Mouse (Mus musculus) heart, embryonic 11.5 days (tissue): ENCODE data around the gene Efcab7. TPM values are rescaled to one million over a fixed set of nuclear protein-coding genes. Genes with fewer than 3 reads are reported as not detected.

ENCODE experiments used
- ATAC-seq: fragments of 200-750 bp; cut with Nextera tagmentation; replicated peaks from 2 replicates; pipeline ENCODE4 v1.8.0; 2017; ENCODE audit warnings: moderate library complexity; ENCODE audit not compliant: insufficient number of reproducible peaks, low FRiP score, low TSS enrichment
- H3K27ac ChIP-seq: fragments of 300-500 bp; sonication (generic); 2 replicates; pipeline ENCODE4 v1.5.1; 2014; ENCODE audit warnings: mild to moderate bottlenecking, low read depth, low read length
- H3K27me3 ChIP-seq: fragments of 300-500 bp; sonication (generic); 2 replicates; pipeline ENCODE4 v1.6.1; 2014; ENCODE audit warnings: mild to moderate bottlenecking, low read length, mixed read lengths; ENCODE audit not compliant: control insufficient read depth, insufficient read depth
- H3K36me3 ChIP-seq: fragments of 300-500 bp; sonication (generic); 2 replicates; pipeline ENCODE4 v1.6.1; 2014; ENCODE audit warnings: mild to moderate bottlenecking, low read length, moderate library complexity, mixed read lengths; ENCODE audit not compliant: control insufficient read depth, insufficient read depth
- H3K4me1 ChIP-seq: fragments of 300-500 bp; sonication (generic); 2 replicates; pipeline ENCODE4 v1.6.1; 2014; ENCODE audit warnings: low read length; ENCODE audit not compliant: control insufficient read depth, insufficient read depth
- H3K4me2 ChIP-seq: fragments of 300-500 bp; sonication (generic); 2 replicates; pipeline ENCODE4 v1.6.1; 2014; ENCODE audit warnings: mild to moderate bottlenecking, moderate library complexity
- H3K4me3 ChIP-seq: fragments of 300-500 bp; sonication (generic); 2 replicates; pipeline ENCODE4 v1.5.1; 2014; ENCODE audit warnings: low read depth, low read length
- H3K9ac ChIP-seq: fragments of 300-500 bp; sonication (generic); 2 replicates; pipeline ENCODE4 v1.6.1; 2014; ENCODE audit warnings: mild to moderate bottlenecking, low read depth, low read length, moderate library complexity
- H3K9me3 ChIP-seq: fragments of 300-500 bp; sonication (generic); replicated peaks from 2 replicates; pipeline ENCODE4 v1.6.1; 2016; ENCODE audit warnings: low read length; ENCODE audit not compliant: control insufficient read depth
- WGBS: fragments of 180-500 bp; shearing (Covaris S2); extraction: QIAGEN DNeasy Blood & Tissue Kit; methylation state at CpG from one replicate; pipeline ENCODE4 v1.1.7; 2014; ENCODE audit not compliant: insufficient replicate concordance; 5-methylcytosine and 5-hydroxymethylcytosine counted together
- polyA plus RNA-seq: library from polyadenylated mRNA; unstranded; fragments of >200 nt; fragmentation: Nextera tagmentation; extraction: Ambion mirVana; gene quantifications from 2 replicates; pipeline ENCODE4 v1.2.1, GENCODE M21; 2014

Gene Efcab7
- polyA plus RNA-seq, 1 experiment from 2014 or later: 12.4 TPM

- H3K27ac ChIP-seq: no peak overlapping the region
- H3K4me1 ChIP-seq: peaks cover 23% of the 10 kb centered on the region
- H3K36me3 ChIP-seq: no peaks in the 10 kb centered on the region
- H3K27me3 ChIP-seq: no peaks in the 10 kb centered on the region
- 91% methylated on average over 5 of the region's 5 CpGs for WGBS
- no peak overlapping the region for H3K4me2 ChIP-seq
- no peak overlapping the region for H3K4me3 ChIP-seq
- no peak overlapping the region for H3K9ac ChIP-seq
- no peak for ATAC-seq
- no peaks in the 10 kb centered on the region for H3K9me3 ChIP-seq
Measured at GRCm38 (mm10) chr4:99936278-99936677, 107.3 kb downstream of the Efcab7 start.

- Histone ChIP-seq H3K9ac (no peak overlapping the region), H3K4me1 (peaks cover 28% of the 10 kb centered on the region), H3K4me2 (no peak overlapping the region), H3K27me3 (no peaks in the 10 kb centered on the region), H3K9me3 (no peaks in the 10 kb centered on the region), H3K27ac (no peak overlapping the region), H3K36me3 (no peaks in the 10 kb centered on the region), H3K4me3 (no peak overlapping the region)
- no peak for ATAC-seq
- WGBS: 57% methylated on average over 16 of the region's 16 CpGs
Measured at GRCm38 (mm10) chr4:99939711-99940505, 110.9 kb downstream of the Efcab7 start.

GRCm38 (mm10) chr4:99941655-99942414 lies 112.8 kb downstream of the Efcab7 start:
- Histone ChIP-seq H3K4me2 (no peak overlapping the region), H3K9ac (no peak overlapping the region), H3K4me3 (no peak overlapping the region), H3K36me3 (no peaks in the 10 kb centered on the region), H3K27ac (no peak overlapping the region), H3K27me3 (no peaks in the 10 kb centered on the region), H3K4me1 (peaks cover 28% of the 10 kb centered on the region), H3K9me3 (no peaks in the 10 kb centered on the region)
- no peak for ATAC-seq
- 53% methylated on average over 10 of the region's 10 CpGs for WGBS

GRCm38 (mm10) chr4:99944606-99945005 lies 115.6 kb downstream of the Efcab7 start:
- 67% methylated on average over 2 of the region's 2 CpGs for WGBS
- H3K4me1 ChIP-seq: peaks cover 21% of the 10 kb centered on the region

GRCm38 (mm10) chr4:99945011-99945410 lies 116.0 kb downstream of the Efcab7 start:
- WGBS: 81% methylated on average over 7 of the region's 7 CpGs
- H3K4me3 ChIP-seq: no peak overlapping the region

More at GRCm38 (mm10) chr4:99944606-99945005, 115.6 kb downstream of the Efcab7 start:
- H3K27me3 ChIP-seq: no peaks in the 10 kb centered on the region
- ATAC-seq: no peak
- H3K9ac ChIP-seq: no peak overlapping the region
- no peak overlapping the region for H3K4me3 ChIP-seq
- no peak overlapping the region for H3K4me2 ChIP-seq
- H3K27ac ChIP-seq: no peak overlapping the region
- no peaks in the 10 kb centered on the region for H3K36me3 ChIP-seq
- no peaks in the 10 kb centered on the region for H3K9me3 ChIP-seq

GRCm38 (mm10) chr4:99946516-99946915 lies 117.5 kb downstream of the Efcab7 start:
- Histone ChIP-seq H3K9me3 (no peaks in the 10 kb centered on the region), H3K9ac (no peak overlapping the region), H3K4me1 (peaks cover 9% of the 10 kb centered on the region), H3K36me3 (no peaks in the 10 kb centered on the region), H3K27ac (no peak overlapping the region), H3K27me3 (no peaks in the 10 kb centered on the region), H3K4me2 (no peak overlapping the region), H3K4me3 (no peak overlapping the region)
- WGBS: 73% methylated on average over 2 of the region's 2 CpGs
- no peak for ATAC-seq

More at GRCm38 (mm10) chr4:99945011-99945410, 116.0 kb downstream of the Efcab7 start:
- no peak for ATAC-seq
- Histone ChIP-seq H3K9ac (no peak overlapping the region), H3K9me3 (no peaks in the 10 kb centered on the region), H3K36me3 (no peaks in the 10 kb centered on the region), H3K4me2 (no peak overlapping the region), H3K27ac (no peak overlapping the region), H3K27me3 (no peaks in the 10 kb centered on the region), H3K4me1 (peaks cover 18% of the 10 kb centered on the region)

- H3K4me3 ChIP-seq: no peak overlapping the region
- ATAC-seq: no peak
- 83% methylated on average over 1 of the region's 1 CpGs for WGBS
Measured at GRCm38 (mm10) chr4:99947192-99947591, 118.2 kb downstream of the Efcab7 start.

GRCm38 (mm10) chr4:99947896-99948295 lies 118.9 kb downstream of the Efcab7 start:
- no peak for ATAC-seq
- no peak overlapping the region for H3K4me2 ChIP-seq
- H3K9ac ChIP-seq: no peak overlapping the region
- H3K27me3 ChIP-seq: no peaks in the 10 kb centered on the region
- H3K27ac ChIP-seq: no peak overlapping the region
- H3K4me3 ChIP-seq: no peak overlapping the region
- no peaks in the 10 kb centered on the region for H3K4me1 ChIP-seq
- H3K36me3 ChIP-seq: no peaks in the 10 kb centered on the region
- H3K9me3 ChIP-seq: no peaks in the 10 kb centered on the region
- 96% methylated on average over 1 of the region's 1 CpGs for WGBS

More at GRCm38 (mm10) chr4:99947192-99947591, 118.2 kb downstream of the Efcab7 start:
- no peak overlapping the region for H3K27ac ChIP-seq
- H3K9me3 ChIP-seq: no peaks in the 10 kb centered on the region
- H3K4me1 ChIP-seq: peaks cover 3% of the 10 kb centered on the region
- no peaks in the 10 kb centered on the region for H3K36me3 ChIP-seq
- no peak overlapping the region for H3K4me2 ChIP-seq
- no peak overlapping the region for H3K9ac ChIP-seq
- H3K27me3 ChIP-seq: no peaks in the 10 kb centered on the region
